Mouse (Mus musculus) CH12.LX (cell line): ENCODE data around the gene Egln1.
A peak's percentile ranks its signal among the peaks of the same experiment; 100 is the strongest.

ENCODE experiments used
- CTCF ChIP-seq, 2 experiments: IDR thresholded peaks in 1 of 2; conservative IDR thresholded peaks in 1 of 2; 2 replicates each; pipeline ENCODE4 v1.5.1; 2011 to 2012; ENCODE audit warnings: low read depth in 2 of 2, low read length in 2 of 2, improper control_type of control experiment in 1 of 2, inconsistent platforms in 1 of 2, mild to moderate bottlenecking in 1 of 2, moderate library complexity in 1 of 2
- EP300 ChIP-seq: IDR thresholded peaks from 2 replicates; pipeline ENCODE4 v1.6.1; 2011; ENCODE audit warnings: low read length, improper control_type of control experiment
- POLR2A ChIP-seq: IDR thresholded peaks from 2 replicates; pipeline ENCODE4 v1.6.1; 2011; ENCODE audit warnings: low read depth, mild to moderate bottlenecking, improper control_type of control experiment, low read length
- POLR2AphosphoS2 ChIP-seq: IDR thresholded peaks from 2 replicates; pipeline ENCODE4 v1.6.1; 2011; ENCODE audit warnings: low read depth, low read length, improper control_type of control experiment
- RCOR1 ChIP-seq: conservative IDR thresholded peaks from 2 replicates; pipeline ENCODE4 v1.6.1; 2012; ENCODE audit warnings: low read depth, mild to moderate bottlenecking, inconsistent platforms, low read length, improper control_type of control experiment

- TF ChIP-seq POLR2A (no peak), EP300 (no peak), POLR2AphosphoS2 (no peak), CTCF (conservative IDR thresholded peaks at IDR 0.05 in 1 of 2, IDR thresholded peaks at IDR 0.05 in 1 of 2; ENCODE audit: low read depth in 2 of 2, low read length in 2 of 2) (peak in 1 of 2 experiments; percentile 52; a peak in 2 of 4 replicates), RCOR1 (no peak)
Measured at GRCm38 (mm10) chr8:124896632-124897385, 52.3 kb downstream of the Egln1 start.
